Mouse (Mus musculus) layer of hippocampus, adult 9-10 months (tissue): ENCODE measurements around the gene Baiap2l1.

Experiments used
- DNase-seq: peaks from one replicate; pipeline ENCODE4 v3.0.0; 2022; ENCODE audit warnings: low spot score

Gene Baiap2l1

DNA sequence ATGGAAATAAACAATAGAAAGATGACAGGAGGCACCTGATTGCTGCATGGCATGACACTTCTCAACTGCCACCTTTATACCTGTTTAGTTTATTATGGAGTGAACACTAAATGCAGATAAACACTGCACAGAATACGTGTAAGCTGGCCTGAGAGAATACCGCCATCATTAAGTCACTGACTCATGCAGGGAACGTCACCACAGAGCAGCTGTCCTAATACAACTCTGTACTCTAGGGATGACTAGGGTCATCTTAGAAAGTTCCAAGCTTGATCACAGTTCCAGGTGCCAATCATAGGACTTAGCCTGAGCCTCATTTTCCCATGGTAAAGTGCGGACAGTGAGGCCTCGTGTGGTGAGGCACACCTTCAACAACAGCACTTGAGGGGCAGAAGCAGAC is 73.3 kb downstream of the Baiap2l1 start:
- no peak for DNase-seq

DNA sequence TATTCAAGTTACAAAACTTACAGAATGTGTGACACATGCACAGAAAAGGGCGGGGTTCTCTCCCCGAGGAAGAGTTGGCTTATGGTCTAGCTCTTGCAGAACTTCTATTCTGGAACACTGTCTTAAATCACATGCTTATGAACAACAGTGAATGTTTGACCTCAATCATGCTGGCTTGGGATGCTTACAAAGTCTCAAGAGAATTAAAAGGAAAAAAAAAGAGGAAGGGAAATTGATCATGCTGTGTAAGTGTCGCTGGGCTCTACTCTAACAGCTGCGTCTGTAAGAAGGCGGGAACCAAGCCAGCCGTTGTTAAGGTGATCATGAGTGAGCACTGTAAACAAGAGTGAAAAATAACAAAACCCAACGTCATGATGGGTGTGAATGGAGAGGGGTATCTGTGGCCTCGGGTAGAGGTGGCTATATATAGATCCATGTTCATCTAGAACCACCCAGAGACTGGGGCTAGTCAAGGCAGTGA is 74.3 kb downstream of the Baiap2l1 start:
- DNase-seq = no peak

DNA sequence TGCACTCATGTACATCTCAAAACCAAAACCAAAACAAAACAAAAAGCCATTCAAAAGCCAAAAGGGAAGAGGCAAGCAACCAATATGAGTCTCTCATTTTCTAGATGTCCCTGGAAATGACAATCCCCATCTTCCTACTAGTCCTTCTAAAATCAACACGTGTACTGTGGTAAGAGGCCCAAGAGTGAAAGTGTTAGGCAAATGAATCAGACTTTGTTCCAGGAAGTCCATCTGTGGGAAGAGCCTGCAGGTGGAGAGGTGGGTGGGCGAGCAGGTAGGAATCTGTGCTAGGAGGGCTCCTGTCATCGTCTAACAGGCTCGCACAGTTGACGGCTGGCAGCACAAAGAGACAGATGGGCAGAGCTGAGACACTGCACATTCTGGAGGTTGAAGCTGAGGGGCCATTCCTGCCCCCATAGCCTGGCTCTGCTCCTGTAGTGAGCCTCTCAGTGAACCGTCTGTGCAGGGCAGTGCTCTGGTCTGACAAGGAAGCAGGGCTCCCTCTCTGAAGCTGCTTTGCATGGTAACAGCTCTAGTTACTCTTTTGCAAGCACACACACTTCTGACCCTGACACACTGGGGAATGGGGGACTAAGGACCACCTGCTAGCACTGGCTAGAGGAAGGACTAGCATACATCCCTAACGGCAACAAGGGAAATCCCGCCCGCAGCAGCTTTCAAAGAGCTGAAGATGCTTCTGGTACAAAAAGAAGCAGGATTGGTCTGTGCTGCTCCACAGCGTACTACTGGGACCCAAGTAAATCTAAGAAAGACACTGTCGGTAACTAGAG is 75.2 kb downstream of the Baiap2l1 start:
- DNase-seq = no peak

DNA sequence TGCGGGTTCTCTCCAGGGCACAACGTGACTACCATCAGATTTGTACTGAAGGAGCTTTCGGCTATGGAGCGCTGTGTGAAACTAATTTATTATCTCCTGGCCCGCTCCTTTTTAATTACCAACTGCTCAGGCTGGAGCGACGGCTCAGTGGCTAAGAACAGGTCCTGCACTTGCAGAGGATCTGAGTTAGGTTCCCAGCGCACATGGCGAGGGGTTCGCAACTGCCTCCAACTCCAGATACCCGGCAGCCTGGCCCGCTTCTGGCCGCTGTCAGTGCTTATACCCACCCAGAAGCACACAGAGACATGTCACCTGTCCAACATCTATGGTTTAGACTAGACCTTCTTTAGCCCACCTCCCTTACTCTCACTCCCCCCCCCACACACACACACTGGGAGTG is 78.0 kb downstream of the Baiap2l1 start:
- no peak for DNase-seq

DNA sequence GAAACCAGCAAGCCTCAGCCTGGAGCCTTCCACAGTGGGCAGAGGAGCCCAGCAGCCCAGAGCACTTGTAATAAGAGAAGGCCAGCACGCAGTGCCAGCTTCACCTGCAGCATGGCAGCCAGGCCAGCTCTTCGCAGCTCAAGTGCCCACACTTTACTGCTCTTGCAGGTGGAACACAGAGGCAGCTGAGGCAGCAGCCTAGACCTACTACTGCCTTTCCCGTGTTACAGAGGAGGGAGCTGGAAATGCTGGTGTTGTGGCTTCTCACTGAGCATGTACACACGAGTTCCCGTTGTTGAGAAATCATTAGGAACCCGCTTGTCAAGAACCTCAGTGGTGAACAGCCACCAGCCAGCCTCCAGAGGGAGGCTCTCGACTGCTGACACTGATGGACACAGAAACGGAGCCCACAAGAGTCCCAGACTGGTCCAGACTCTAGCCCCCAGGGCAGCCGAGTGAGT is 78.8 kb downstream of the Baiap2l1 start:
- DNase-seq = no peak

DNA sequence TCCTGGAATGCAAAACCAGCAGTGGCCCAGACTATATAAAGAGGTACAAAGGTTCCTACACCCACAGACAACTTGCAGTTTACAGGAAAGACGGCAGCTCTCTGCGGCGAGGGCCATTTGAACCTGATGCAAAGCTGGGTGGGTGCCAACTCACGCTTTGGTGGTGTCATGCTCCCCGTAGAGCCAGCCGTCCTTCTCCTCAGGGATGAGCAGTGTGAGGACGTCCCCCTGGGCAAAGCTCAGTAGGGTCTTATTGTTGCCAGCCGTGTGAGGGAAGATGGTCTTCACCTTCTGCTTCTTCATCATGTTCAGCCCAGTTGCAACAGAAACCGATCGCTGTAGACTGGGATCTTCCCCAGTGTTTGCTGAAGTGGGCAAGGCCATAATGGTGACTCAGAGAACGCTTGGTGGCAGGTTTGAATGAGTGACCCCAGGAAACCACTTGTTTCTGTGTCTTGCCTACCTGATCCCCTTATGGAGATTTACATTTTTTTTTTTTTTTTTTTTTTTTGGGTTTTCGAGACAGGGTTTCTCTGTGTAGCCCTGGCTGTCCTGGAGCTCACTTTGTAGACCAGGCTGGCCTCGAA is 79.4 kb downstream of the Baiap2l1 start:
- no peak for DNase-seq

DNA sequence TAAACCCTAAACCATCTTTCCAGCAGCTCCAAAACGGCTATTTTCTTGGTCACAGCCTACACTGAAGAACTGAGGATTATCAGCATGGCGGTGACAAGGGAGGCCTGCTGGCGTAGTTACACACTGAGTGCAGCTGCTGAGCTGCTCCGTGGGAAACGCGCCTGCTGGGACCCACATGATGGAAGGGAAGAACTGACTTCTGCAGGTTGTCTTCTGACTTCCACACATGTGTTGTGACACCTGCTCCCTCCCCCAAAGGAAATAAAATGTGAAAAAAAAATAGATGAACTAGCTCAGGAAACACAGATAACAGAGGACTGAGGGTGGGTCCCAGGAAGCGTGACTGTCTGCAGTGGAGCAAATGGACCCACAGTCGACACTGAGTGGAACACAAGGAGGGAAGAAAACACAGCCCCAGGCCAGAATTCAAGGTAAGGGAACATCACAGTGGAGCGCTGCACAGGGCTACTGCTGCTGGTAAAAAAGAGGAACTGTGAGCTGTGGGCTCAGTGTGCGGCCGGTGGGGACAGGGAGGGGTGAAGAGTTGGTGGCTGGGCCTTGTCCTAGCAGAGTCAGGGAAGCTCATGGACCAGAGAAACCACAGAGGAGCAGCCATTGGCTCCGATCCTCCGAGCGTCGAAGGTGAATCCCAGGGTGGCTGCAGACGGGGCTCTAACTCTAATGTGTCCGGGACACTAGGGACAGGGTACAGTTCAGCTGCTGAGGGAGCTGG is 80.8 kb downstream of the Baiap2l1 start:
- no peak for DNase-seq

DNA sequence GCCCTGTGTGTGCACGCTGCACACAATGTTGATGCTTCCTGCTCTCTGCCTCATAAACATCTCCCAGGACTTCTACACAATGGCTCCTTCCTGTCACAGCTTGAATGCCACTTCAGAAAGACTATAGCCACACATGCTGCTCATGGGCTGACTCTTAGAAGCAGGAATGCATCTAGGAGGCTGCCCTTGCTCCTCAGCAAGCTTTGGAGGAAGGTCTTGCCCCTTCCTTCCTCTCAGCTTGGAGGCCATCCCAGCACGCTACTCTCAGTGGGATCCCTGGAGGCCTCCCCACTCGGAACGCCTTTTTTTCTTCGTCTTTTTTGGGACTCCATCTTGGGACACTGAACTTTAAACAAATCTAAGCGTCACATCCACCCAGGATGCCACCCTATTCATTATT is 83.0 kb downstream of the Baiap2l1 start:
- no peak for DNase-seq

DNA sequence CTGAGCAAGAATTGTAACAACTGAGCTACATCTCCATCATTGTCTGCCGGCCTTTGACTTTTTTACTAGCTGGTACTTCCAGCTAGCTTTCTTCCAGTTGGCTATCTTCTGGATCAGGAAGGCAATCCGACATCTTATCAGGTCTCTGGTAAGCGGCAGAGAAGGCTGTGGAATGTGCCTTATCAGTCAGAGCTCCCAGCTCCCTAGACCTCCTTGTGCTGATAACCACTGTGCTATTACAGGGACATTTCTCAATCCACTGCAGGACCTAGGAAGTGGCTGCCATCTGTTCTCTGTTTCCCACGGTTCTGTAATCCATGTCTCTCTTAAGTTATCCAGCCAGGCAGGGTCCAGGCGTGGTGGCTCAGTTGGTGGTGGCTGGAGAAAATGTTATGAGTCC is 86.1 kb downstream of the Baiap2l1 start:
- no peak for DNase-seq

DNA sequence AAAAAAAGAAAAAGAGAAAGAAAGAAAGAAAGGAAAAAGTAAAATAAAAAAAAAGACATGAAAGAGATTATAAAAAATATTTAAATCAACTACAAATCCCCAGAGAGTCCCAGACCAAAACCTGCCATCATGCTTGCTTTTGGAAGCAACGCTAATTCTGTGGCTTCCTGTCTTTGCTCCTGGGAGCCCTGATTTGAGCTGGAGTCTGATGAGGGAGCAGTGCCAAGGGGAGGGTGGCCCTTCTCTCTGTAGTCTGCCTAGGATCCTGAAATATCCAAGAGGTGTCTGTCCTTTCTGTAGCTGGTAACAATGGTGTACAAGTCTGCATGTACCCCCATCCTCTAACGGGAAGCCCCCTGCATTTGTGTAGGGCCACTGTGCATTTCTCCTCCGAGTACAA is 86.8 kb downstream of the Baiap2l1 start:
- no peak for DNase-seq

DNA sequence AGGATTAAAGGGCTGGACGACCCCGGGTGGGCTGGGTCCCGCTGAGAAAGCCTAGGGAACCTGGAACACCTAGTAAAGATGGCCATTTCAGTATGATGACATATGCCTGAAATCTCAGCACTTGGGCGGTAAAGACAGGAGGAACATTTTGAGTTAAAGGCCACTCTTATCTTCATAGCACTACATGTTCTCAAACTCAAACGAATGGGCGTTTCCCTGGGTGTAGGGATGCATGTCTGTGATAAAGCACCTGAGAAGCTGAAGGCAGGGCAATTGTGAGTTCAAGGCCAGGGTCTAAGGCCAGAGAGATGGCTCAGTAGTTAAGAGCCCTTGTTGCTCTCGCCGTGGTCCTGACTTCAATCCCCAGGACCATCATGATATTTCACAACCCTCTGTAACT is 87.5 kb downstream of the Baiap2l1 start:
- DNase-seq = no peak

DNA sequence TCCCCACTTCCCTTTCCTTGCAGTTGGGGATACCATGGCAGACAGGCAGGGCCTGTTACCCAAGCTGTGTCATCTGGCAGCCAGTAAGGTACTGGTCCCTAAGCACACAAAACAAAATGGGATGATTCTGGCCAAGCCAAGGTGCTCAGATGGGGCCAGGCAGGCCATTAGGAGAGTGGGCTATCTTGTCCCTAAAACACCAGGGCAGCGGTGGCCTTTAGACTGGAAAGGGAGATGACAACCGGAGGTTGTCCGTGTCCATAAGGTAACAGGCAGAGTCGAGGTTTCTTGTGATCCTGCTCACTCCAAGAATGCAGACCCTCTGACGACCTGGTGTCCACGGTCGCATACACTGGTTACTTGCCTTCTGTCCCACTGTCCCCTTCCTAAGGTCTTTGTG is 88.0 kb downstream of the Baiap2l1 start:
- DNase-seq = no peak

DNA sequence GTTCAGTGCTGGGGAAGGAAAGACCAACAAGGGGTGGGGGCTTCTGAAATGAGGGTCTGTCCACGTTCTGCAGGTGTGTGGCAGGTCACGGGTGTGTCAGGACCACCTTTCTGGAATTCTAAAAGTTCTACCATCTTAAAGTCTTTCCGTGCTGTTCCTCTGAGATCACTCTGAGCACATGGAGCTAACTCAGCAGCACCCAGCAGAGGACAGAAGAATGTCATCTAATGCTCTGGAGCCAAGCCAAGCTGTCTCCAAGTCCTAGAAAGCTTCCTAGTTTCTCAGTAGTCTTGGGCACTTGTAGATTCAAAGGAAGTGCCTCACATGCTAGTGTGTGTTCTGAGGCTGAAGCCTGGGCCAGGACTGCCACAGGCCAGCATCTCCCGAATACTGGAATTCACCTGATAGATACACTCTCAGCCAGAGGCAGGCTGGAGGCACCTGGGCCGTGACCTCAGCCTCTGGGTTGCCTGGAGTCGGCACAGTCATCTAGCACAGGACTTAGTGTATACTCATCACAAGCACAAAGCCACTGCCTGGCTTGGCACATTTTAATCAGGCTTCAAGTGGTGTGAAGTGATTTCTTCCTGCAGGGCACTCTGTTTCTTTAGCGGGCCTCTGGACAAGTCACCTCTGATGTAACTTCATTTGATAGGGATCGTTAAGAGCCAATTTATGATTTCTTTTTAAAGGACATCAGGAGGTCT is 90.2 kb downstream of the Baiap2l1 start:
- DNase-seq = no peak

DNA sequence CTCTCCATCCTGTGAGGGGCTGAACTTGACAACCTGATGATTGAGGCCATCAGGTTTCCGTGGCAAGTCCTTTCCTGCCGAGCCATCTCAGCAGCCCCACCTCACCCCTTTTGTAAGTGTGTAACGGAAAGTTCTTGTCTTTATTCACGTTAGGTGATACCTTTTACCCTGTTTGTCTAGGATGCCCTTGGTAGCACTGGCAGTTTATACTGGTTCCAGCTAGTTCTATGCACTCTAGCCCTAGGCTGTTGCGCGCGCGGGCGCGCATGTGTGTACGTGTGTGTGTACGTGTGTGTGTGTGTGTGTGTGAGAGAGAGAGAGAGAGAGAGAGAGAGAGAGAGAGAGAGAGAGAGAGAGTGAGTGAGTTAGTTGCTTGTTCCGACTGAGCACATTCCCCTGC is 94.4 kb downstream of the Baiap2l1 start:
- DNase-seq = no peak

DNA sequence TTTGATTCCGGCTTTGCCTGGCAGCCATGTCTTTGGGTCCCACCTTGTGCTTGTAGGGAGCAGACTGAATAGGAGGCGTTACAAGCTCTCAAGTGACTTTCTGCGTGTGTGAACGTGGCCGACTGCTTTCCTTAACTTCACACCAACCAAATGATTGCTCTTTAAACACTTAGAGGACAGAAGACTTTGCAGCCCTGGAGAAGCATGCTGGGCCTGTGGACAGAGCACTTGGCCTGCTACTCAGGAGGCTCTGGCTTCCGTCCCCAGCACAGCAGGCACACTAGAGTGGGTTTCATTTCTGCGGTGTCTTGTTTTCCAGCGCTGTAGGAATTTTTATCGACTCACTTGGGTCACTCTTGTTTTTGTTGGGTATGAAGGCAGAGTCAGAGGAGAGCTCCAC is 94.8 kb downstream of the Baiap2l1 start:
- no peak for DNase-seq

DNA sequence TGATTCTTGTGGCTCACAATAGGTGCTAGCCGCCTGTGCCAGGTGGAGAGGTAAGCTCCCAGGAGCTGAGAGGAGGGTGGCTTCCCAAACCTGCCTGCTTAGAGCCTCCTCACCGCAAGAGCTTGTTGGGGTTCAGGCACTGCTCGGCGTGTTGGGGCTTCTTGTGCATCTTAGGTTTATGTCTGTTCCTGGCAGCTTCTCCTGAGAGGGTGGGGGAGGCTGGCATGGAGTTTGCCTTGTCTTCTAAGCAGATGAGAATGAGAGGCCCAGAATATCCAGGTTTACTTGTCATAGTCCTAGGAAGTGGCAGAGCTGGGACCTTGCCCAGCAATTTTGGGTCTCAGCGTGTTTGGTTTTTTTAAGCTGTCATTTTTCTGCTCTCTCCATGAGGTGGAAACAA is 96.1 kb downstream of the Baiap2l1 start:
- no peak for DNase-seq

DNA sequence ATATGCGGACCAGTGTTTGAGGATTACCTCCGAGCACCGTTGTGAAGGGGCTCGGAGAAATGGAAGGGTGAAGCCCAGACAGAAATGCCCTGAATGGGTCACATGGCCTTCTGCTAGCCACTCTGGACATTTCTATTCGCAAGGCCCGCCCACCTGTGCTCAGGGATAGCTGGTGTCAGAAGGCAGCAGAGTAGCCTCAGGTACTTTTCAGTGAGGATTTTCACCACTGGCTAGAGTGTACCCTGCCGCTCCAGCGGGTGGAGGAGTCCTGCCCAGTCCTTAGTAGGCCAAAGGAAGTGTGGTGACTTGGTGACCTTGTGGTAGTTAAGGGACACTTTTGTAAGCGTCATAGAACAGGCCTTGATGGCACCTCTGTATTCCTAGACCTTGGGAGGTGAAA is 96.6 kb downstream of the Baiap2l1 start:
- DNase-seq = no peak

DNA sequence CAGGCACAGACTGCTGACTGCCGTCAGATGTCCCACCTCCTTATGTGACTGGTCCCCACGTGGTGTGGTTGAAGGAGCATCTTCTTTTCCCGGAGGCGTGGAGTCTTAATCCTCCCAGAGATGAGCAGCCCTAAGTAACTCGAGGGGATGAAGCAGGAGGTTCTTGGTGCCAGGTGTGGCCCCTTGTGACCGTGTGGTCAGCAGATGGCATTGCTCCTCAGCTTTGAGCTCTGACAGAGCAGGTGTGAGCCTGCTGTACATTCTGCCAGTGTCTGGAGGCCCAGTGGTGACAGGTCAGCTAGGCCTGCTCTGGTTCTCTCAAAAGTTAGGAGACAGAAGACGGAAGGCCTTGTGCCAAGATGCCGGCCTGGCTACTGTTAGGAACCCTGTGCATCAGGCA is 97.4 kb downstream of the Baiap2l1 start:
- DNase-seq = no peak

DNA sequence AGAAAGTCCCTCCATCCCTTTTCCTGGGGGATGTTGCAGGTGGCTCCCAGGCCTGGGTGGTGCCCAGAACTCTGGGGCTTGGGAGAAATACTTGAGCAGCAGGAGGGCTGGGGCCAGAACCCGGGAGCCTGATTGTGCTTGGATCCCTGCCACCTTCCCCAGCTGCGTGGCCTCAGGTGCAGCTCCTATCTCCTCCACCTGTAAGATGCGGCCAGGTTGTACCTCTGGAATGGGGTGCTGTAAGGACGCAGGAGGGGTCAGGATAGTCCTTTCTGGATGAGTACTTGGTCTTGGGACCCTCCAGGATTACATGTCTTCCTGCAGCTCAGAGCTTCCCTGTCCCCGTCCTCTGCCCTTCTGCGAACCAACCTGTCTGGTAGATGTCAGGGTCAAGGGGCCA is 98.7 kb downstream of the Baiap2l1 start:
- no peak for DNase-seq

DNA sequence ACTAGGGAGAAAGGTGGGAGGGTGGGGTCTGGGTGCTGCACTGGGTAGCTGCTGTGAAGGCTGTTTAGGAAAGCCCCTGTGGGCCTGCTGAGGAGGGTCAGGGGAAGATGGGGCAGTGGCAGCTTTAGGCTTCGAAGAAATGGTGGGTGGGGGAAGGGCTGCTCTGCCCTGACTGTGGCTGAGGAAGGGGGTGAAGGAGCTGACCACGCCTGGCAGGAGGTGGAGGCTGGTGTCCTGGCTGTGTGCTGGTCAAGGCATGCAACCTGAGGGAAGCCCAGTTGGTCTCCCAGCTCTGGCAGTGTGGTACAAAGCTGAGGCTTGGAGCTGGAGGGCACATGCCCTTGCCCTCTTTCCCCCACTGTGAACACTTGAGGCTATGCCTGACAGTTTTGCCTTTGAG is 99.2 kb downstream of the Baiap2l1 start:
- no peak for DNase-seq

DNA sequence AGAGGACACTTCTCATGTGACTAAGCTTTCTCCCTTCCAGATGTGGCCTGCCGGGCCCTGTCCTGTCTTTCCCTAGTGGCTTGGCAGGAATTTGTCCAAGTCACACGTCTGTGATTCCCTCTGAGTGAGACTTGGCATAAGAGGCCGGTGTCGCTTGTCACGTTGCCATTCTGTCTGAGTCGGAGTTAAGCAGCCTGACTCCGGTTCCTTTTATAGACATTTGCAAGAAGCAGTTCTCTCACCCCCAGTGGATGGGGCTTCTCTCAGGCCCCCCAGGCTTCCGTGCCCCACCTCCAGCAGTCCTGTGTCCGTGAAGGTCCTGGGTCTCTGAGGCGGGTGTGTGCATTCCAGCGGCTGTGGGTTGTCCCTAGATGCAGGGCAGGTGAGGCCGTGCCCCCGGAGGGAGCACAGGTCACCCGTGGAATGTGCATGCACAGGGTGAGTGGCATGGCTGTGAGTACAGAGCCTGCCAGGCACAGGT is 99.7 kb downstream of the Baiap2l1 start:
- no peak for DNase-seq

DNA sequence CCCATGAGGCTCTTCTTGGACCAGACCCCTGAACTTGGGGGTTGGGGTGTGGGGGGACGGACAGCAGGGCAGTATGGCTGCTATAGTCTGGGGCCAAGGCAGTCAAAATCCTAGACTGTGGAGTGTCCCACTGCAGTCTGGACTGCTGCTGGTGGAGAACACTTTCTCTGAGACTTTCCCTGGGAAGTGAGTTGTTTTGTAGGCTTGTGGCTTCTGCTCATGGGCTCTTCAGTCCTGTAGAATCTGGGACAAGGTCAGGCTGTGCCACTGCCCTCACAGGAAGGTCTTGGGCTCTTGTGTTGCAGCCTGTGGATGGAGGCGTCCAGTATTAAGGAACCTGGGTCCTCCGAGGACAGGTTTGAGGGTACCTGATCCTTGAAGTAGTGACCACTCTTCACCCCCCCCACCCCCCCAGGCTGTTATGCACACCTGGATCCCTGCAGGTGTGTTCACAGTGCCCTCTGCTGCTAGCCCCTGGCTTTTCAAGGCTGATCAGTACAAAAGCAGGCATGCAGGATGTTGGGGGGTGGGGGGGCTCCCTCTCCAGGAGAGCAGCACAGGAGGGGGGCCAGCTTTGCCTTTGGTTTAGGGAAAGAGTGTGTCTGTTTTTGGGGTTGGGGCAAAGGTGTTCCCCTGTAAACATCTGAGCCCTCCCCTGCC is 100.3 kb downstream of the Baiap2l1 start:
- DNase-seq = no peak
